27 mouse cellular contexts compared by ENCODE assay signal in genomic region chr6:88947771-88948170, GRCm38 (mm10). TPM values are rescaled to one million over a fixed set of nuclear protein-coding genes. Genes with fewer than 3 reads are reported as not detected.
DNase-seq lines count a peak whose midpoint lies in the region; ATAC-seq and TF ChIP-seq lines count a peak whose summit lies in the region.
"Had no signal": no experiment of that assay in that cellular context is flagged by ENCODE, and none has a peak within 500 bp of the region (broad histone marks: within the 10 kb centered on the region; RNA-seq: fewer than 3 reads in every experiment).

No protein-coding gene starts in this region.

- TF ChIP-seq CTCF in bone marrow macrophage, adult 2 months (IDR thresholded peaks at IDR 0.05; ENCODE audit: low read depth, low read length): no peak

- TF ChIP-seq POLR2A in bone marrow macrophage, adult 2 months (IDR thresholded peaks at IDR 0.05; ENCODE audit: borderline replicate concordance, low read depth, low read length): no peak

- peaks cover 11% of the 10 kb centered on the region for H3K4me1 ChIP-seq in bone marrow macrophage, adult 2 months (ENCODE audit: control insufficient read depth, insufficient read depth, low read length)

- no peak for ATAC-seq in inflammation-experienced regulatory T-cells, adult 6 months
- ATAC-seq: activated CD4-positive, CD25-positive, alpha-beta regulatory T cell, adult 4 months; CD4-positive, CD25-positive, alpha-beta regulatory T cell, adult 4 months; forebrain, embryonic 14.5 days; forebrain, embryonic 16.5 days; Patski had no signal

- DNase-seq in heart, adult 11 months: peak; percentile 88
- no peak for DNase-seq in heart, adult 8-10 months (ENCODE audit: low spot score)
- peak; percentile 14 to 26 for DNase-seq in right cerebral cortex, postnatal 10 days (ENCODE audit: low spot score in 2 of 2)
- no peak for DNase-seq in right cerebral cortex, postnatal 4 days
- DNase-seq in A20 (ENCODE audit: low read depth, low spot score): peak; percentile 40
- DNase-seq: adrenal gland, adult 8-10 months; adrenal gland, postnatal 14 days; adrenal gland, postnatal 36 days; B cell, adult 2 months; cerebellum, adult 11 months; cerebellum, adult 18-20 months; cerebellum, adult 8-10 months; cerebellum, adult 9-11 months; cerebellum, postnatal 14 days; cerebellum, postnatal 36 days; embryo, embryonic 11 days had no signal

- no peak overlapping the region for H3K4me3 ChIP-seq in bone marrow macrophage, adult 2 months (ENCODE audit: insufficient read depth, low read length)
- H3K4me3 ChIP-seq: embryonic facial prominence, embryonic 13.5 days; embryonic facial prominence, embryonic 15.5 days; erythroblast, embryonic 14.5 days; forebrain, embryonic 12.5 days had no signal

- H3K27ac ChIP-seq in bone marrow macrophage, adult 2 months (ENCODE audit: insufficient read depth, low read depth, low read length): peak overlapping the region; percentile 24; the same call in 1 of the 2 replicates
- H3K27ac ChIP-seq: embryonic facial prominence, embryonic 13.5 days; embryonic facial prominence, embryonic 15.5 days; forebrain, embryonic 12.5 days had no signal

RNA-seq across cellular contexts. Expression of gene Tpra1, which starts 45.7 kb away (rescaled TPM):
- 10 to 100 TPM; 29.0 to 36.3 (median 32.2) TPM for total RNA-seq in heart, adult 8-10 months (2022)
- polyA plus RNA-seq in bone marrow macrophage, adult 2 months (2012; ENCODE audit: insufficient read depth, insufficient read length, missing spikeins): 72.9 and 86.3 TPM in 2 replicates
- polyA plus RNA-seq in inflammation-experienced regulatory T-cells, adult 6 months (2017; shearing (Covaris generic)): 10 to 100 TPM; 46.5 to 64.8 (median 52.8) TPM

RNA-seq across cellular contexts. Expression of gene Mcm2, which starts 49.2 kb away (rescaled TPM):
- 1 to 10 TPM; 4.7 to 6.7 (median 5.6) TPM for total RNA-seq in heart, adult 8-10 months (2022)
- polyA plus RNA-seq in bone marrow macrophage, adult 2 months (2012; ENCODE audit: insufficient read depth, insufficient read length, missing spikeins): 11.1 and 12.7 TPM in 2 replicates
- polyA plus RNA-seq in inflammation-experienced regulatory T-cells, adult 6 months (2017; shearing (Covaris generic)): 10 to 100 TPM; 18.8 to 61.4 (median 19.9) TPM

Comparison
In these comparisons a context has a peak if more than half of its experiments do, and no peak if none do; other contexts are left out.
1. DNase-seq: peak in heart, adult 11 months (single experiment), right cerebral cortex, postnatal 10 days (2 of 2) and A20 (single experiment); none in heart, adult 8-10 months (single experiment) and right cerebral cortex, postnatal 4 days (single experiment).